Mouse (Mus musculus) ES-E14 (cell line): ENCODE data around the gene Olfr1357. TPM values are rescaled to one million over a fixed set of nuclear protein-coding genes. Genes with fewer than 3 reads are reported as not detected.

ENCODE experiments used
- DNase-seq: peaks from one replicate; pipeline ENCODE4 v3.0.0-alpha.2; 2013; ENCODE audit warnings: low read depth, low spot score
- H3K27ac ChIP-seq: 2 replicates; pipeline ENCODE4 v1.5.1; 2012; ENCODE audit warnings: low read depth, mild to moderate bottlenecking, low read length, moderate library complexity, mixed read lengths; ENCODE audit not compliant: poor library complexity, insufficient read depth, severe bottlenecking
- H3K36me3 ChIP-seq: 2 replicates; pipeline ENCODE4 v1.6.1; 2012; ENCODE audit warnings: mild to moderate bottlenecking, low read length, moderate library complexity, mixed read lengths; ENCODE audit not compliant: control insufficient read depth, poor library complexity, insufficient read depth, severe bottlenecking
- H3K4me1 ChIP-seq, 2 experiments: fragments of 150-350 bp in 1 of 2; sonication (generic) in 1 of 2; 2 replicates each; pipeline ENCODE4 v1.6.1; 2012; ENCODE audit warnings: low read length in 2 of 2, mild to moderate bottlenecking in 1 of 2, mixed read lengths in 1 of 2; ENCODE audit not compliant: control insufficient read depth in 2 of 2, insufficient read depth in 2 of 2, poor library complexity in 1 of 2
- H3K4me3 ChIP-seq, 2 experiments: fragments of 150-350 bp in 1 of 2; sonication (generic) in 1 of 2; 2 replicates each; pipeline ENCODE4 v1.5.1; 2012; ENCODE audit warnings: low read length in 2 of 2, low read depth in 1 of 2, mild to moderate bottlenecking in 1 of 2, mixed read lengths in 1 of 2; ENCODE audit not compliant: insufficient read depth in 1 of 2, poor library complexity in 1 of 2, severe bottlenecking in 1 of 2
- H3K9ac ChIP-seq: 2 replicates; pipeline ENCODE4 v1.6.1; 2012; ENCODE audit warnings: low read depth, mild to moderate bottlenecking, low read length, mixed read lengths; ENCODE audit not compliant: poor library complexity, insufficient read depth, severe bottlenecking
- H3K9me3 ChIP-seq: fragments of 150-350 bp; sonication (generic); 2 replicates; pipeline ENCODE4 v1.6.1; 2012; ENCODE audit warnings: low read depth, mild to moderate bottlenecking, low read length; ENCODE audit not compliant: control insufficient read depth, insufficient read depth
- CHD2 ChIP-seq: IDR thresholded peaks from 2 replicates; pipeline ENCODE4 v1.6.1; 2014; ENCODE audit warnings: mild to moderate bottlenecking, low read depth, low read length, inconsistent platforms
- HCFC1 ChIP-seq: IDR thresholded peaks from 2 replicates; pipeline ENCODE4 v1.6.1; 2012; ENCODE audit warnings: low read length, inconsistent platforms, borderline replicate concordance; ENCODE audit not compliant: insufficient read depth
- MAFK ChIP-seq: IDR thresholded peaks from 2 replicates; pipeline ENCODE4 v1.6.1; 2014; ENCODE audit warnings: mild to moderate bottlenecking, low read depth, low read length, inconsistent platforms; ENCODE audit not compliant: insufficient read depth
- ZC3H11A ChIP-seq: IDR thresholded peaks from 2 replicates; pipeline ENCODE4 v1.6.1; 2012; ENCODE audit warnings: low read depth, mild to moderate bottlenecking, inconsistent platforms, low read length, borderline replicate concordance
- ZNF384 ChIP-seq: IDR thresholded peaks from 2 replicates; pipeline ENCODE4 v1.6.1; 2012; ENCODE audit warnings: low read depth, low read length, inconsistent platforms
- in situ Hi-C, 2 experiments: fragments of 600-800 bp; cut with MboI; formaldehyde crosslinking; loops; one replicate each; pipeline ENCODE4 v1.15.1; 2025; ENCODE audit warnings: low sequenced_read_pairs in 2 of 2, inconsistent platforms in 1 of 2; ENCODE audit not compliant: unreplicated experiment in 2 of 2
- total RNA-seq: library from RNA; depleted of rRNA; stranded (reverse); fragments of 300-350 nt; gene quantifications from 2 replicates; pipeline ENCODE4 v1.2.3, GENCODE M21; 2012

Olfr1357 gene
- total RNA-seq, 1 experiment, result not detected

GRCm38 (mm10) chr10:78581121-78581520 is 36.8 kb downstream of the Olfr1357 start:
- H3K36me3 ChIP-seq, result peaks cover 17% of the 10 kb centered on the region
- no peaks in the 10 kb centered on the region for H3K9me3 ChIP-seq
- no peak for DNase-seq
- H3K9ac ChIP-seq, result no peak overlapping the region
- H3K4me1 ChIP-seq, result peaks cover 2 to 3% of the 10 kb centered on the region in 2 experiments; a peak in 1 of 4 replicates
- no peak overlapping the region for H3K4me3 ChIP-seq
- in situ Hi-C loops, result no loop called here
- H3K27ac ChIP-seq, result no peak overlapping the region
- TF ChIP-seq HCFC1 (no peak), ZNF384 (no peak), ZC3H11A (no peak), MAFK (no peak), CHD2 (no peak)

GRCm38 (mm10) chr10:78578204-78578603 is 39.7 kb downstream of the Olfr1357 start:
- Histone ChIP-seq H3K4me3 (no peak overlapping the region), H3K36me3 (peaks cover 15% of the 10 kb centered on the region), H3K9ac (no peak overlapping the region), H3K4me1 (peaks cover 0 to 2% of the 10 kb centered on the region in 2 experiments; a peak in 2 of 4 replicates), H3K9me3 (no peaks in the 10 kb centered on the region), H3K27ac (no peak overlapping the region)
- no peak for DNase-seq
- in situ Hi-C loops, result no loop called here
- no peak for TF ChIP-seq ZC3H11A
- TF ChIP-seq HCFC1, result no peak
- TF ChIP-seq CHD2, result no peak
- no peak for TF ChIP-seq ZNF384
- TF ChIP-seq MAFK, result no peak

GRCm38 (mm10) chr10:78576435-78577184 is 41.3 kb downstream of the Olfr1357 start:
- H3K36me3 ChIP-seq, result peaks cover 15% of the 10 kb centered on the region
- H3K9ac ChIP-seq, result no peak overlapping the region
- peaks cover 0 to 2% of the 10 kb centered on the region in 2 experiments; a peak in 2 of 4 replicates for H3K4me1 ChIP-seq
- no peak overlapping the region for H3K4me3 ChIP-seq
- H3K9me3 ChIP-seq, result no peaks in the 10 kb centered on the region
- TF ChIP-seq MAFK, result no peak
- no peak for TF ChIP-seq CHD2
- TF ChIP-seq ZNF384, result no peak
- in situ Hi-C loops, result no loop called here
- H3K27ac ChIP-seq, result no peak overlapping the region
- DNase-seq, result no peak

- Histone ChIP-seq H3K4me3 (peak overlapping the region in 1 of 2 experiments; percentile 80; a peak in 1 of 4 replicates), H3K4me1 (peaks cover 0 to 2% of the 10 kb centered on the region in 2 experiments; a peak in 2 of 4 replicates), H3K9ac (no peak overlapping the region), H3K9me3 (no peaks in the 10 kb centered on the region), H3K27ac (no peak overlapping the region), H3K36me3 (peaks cover 12% of the 10 kb centered on the region)
- in situ Hi-C loops, result no loop called here
- no peak for TF ChIP-seq CHD2
- no peak for TF ChIP-seq HCFC1
- no peak for TF ChIP-seq ZNF384
- no peak for TF ChIP-seq ZC3H11A
- no peak for DNase-seq
These were observed 42.2 kb downstream of the Olfr1357 start for GRCm38 (mm10) chr10:78575690-78576089.
